Mouse (Mus musculus) embryonic facial prominence, embryonic 11.5 days (tissue): ENCODE measurements around the gene Mgat1. TPM values are rescaled to one million over a fixed set of nuclear protein-coding genes. Genes with fewer than 3 reads are reported as not detected.

Experiments used
- ATAC-seq: fragments of 200-750 bp; cut with Nextera tagmentation; replicated peaks from 2 replicates; pipeline ENCODE4 v1.8.0; 2017; ENCODE audit warnings: low read depth; ENCODE audit not compliant: insufficient number of reproducible peaks, low FRiP score, low TSS enrichment
- DNase-seq: peaks from one replicate; pipeline ENCODE4 v3.0.0-alpha.2; 2015; ENCODE audit warnings: low spot score
- H3K27ac ChIP-seq: fragments of 300-500 bp; sonication (generic); replicated peaks from 2 replicates; pipeline ENCODE4 v1.5.1; 2014; ENCODE audit warnings: mild to moderate bottlenecking, low read depth, low read length, control low read depth
- H3K27me3 ChIP-seq: fragments of 300-500 bp; sonication (generic); 2 replicates; pipeline ENCODE4 v1.6.1; 2014; ENCODE audit warnings: mild to moderate bottlenecking, low read length, moderate library complexity, mixed read lengths; ENCODE audit not compliant: control insufficient read depth, insufficient read depth
- H3K36me3 ChIP-seq: fragments of 300-500 bp; sonication (generic); replicated peaks from 2 replicates; pipeline ENCODE4 v1.6.1; 2014; ENCODE audit warnings: low read depth, mild to moderate bottlenecking, low read length, moderate library complexity, mixed read lengths; ENCODE audit not compliant: control insufficient read depth, insufficient read depth
- H3K4me1 ChIP-seq: fragments of 300-500 bp; sonication (generic); 2 replicates; pipeline ENCODE4 v1.6.1; 2014; ENCODE audit warnings: low read length, mixed read lengths; ENCODE audit not compliant: control insufficient read depth, insufficient read depth
- H3K4me2 ChIP-seq: fragments of 300-500 bp; sonication (generic); 2 replicates; pipeline ENCODE4 v1.6.1; 2014; ENCODE audit warnings: low read depth, mild to moderate bottlenecking, control low read depth, low read length, moderate library complexity
- H3K4me3 ChIP-seq: fragments of 300-500 bp; sonication (generic); 2 replicates; pipeline ENCODE4 v1.5.1; 2014; ENCODE audit warnings: low read depth, low read length, control low read depth
- H3K9ac ChIP-seq: fragments of 300-500 bp; sonication (generic); replicated peaks from 2 replicates; pipeline ENCODE4 v1.6.1; 2014; ENCODE audit warnings: mild to moderate bottlenecking, control low read depth, low read length
- H3K9me3 ChIP-seq: fragments of 300-500 bp; sonication (generic); replicated peaks from 2 replicates; pipeline ENCODE4 v1.6.1; 2016; ENCODE audit warnings: mild to moderate bottlenecking, low read length, inconsistent platforms, mixed read lengths; ENCODE audit not compliant: control insufficient read depth
- WGBS: fragments of 180-500 bp; shearing (Covaris S2); extraction: QIAGEN DNeasy Blood & Tissue Kit; methylation state at CpG from one replicate; pipeline ENCODE4 v1.1.7; 2014; 5-methylcytosine and 5-hydroxymethylcytosine counted together
- polyA plus RNA-seq: library from polyadenylated mRNA; unstranded; fragments of >200 nt; fragmentation: Nextera tagmentation; extraction: Ambion mirVana; gene quantifications from 2 replicates; pipeline ENCODE4 v1.2.1, GENCODE M21; 2014

The Mgat1 gene
- polyA plus RNA-seq, 1 experiment from 2014 or later, result 26.4 TPM

- peak overlapping the region; percentile 36 for H3K4me2 ChIP-seq
- no peaks in the 10 kb centered on the region for H3K9me3 ChIP-seq
- peak; percentile 73 for ATAC-seq
- no peaks in the 10 kb centered on the region for H3K27me3 ChIP-seq
- H3K4me3 ChIP-seq, result peak overlapping the region; percentile 87
- DNase-seq, result peak; percentile 59
- WGBS, result under 1% methylated on average over 23 of the region's 24 CpGs
- H3K36me3 ChIP-seq, result no peaks in the 10 kb centered on the region
- H3K9ac ChIP-seq, result peak overlapping the region; percentile 98
- peak overlapping the region; percentile 99 for H3K27ac ChIP-seq
- H3K4me1 ChIP-seq, result no peaks in the 10 kb centered on the region
These were observed 40.1 kb upstream of the Mgat1 start for GRCm38 (mm10) chr11:49203771-49204497.

GRCm38 (mm10) chr11:49205080-49205590 lies 38.9 kb upstream of the Mgat1 start:
- Histone ChIP-seq H3K4me3 (peak overlapping the region; percentile 87), H3K4me1 (no peaks in the 10 kb centered on the region), H3K9me3 (no peaks in the 10 kb centered on the region), H3K27me3 (no peaks in the 10 kb centered on the region), H3K4me2 (no peak overlapping the region), H3K9ac (no peak overlapping the region), H3K36me3 (no peaks in the 10 kb centered on the region), H3K27ac (no peak overlapping the region)
- ATAC-seq, result no peak
- WGBS, result 86% methylated on average over 6 of the region's 6 CpGs
- DNase-seq, result no peak

- Histone ChIP-seq H3K9me3 (no peaks in the 10 kb centered on the region), H3K27ac (no peak overlapping the region), H3K4me1 (no peaks in the 10 kb centered on the region), H3K4me3 (no peak overlapping the region), H3K36me3 (no peaks in the 10 kb centered on the region), H3K4me2 (no peak overlapping the region), H3K27me3 (no peaks in the 10 kb centered on the region), H3K9ac (no peak overlapping the region)
- ATAC-seq (no peak), DNase-seq (no peak)
- WGBS, result 100% methylated on average over 1 of the region's 1 CpGs
These were observed 36.5 kb upstream of the Mgat1 start for GRCm38 (mm10) chr11:49207495-49207894.

GRCm38 (mm10) chr11:49212577-49212976 lies 31.4 kb upstream of the Mgat1 start:
- DNase-seq, result no peak
- Histone ChIP-seq H3K27me3 (no peaks in the 10 kb centered on the region), H3K4me2 (no peak overlapping the region), H3K4me3 (no peak overlapping the region), H3K9me3 (no peaks in the 10 kb centered on the region), H3K4me1 (no peaks in the 10 kb centered on the region), H3K9ac (no peak overlapping the region), H3K36me3 (peaks cover 17% of the 10 kb centered on the region), H3K27ac (no peak overlapping the region)
- no peak for ATAC-seq

GRCm38 (mm10) chr11:49213505-49213904 lies 30.5 kb upstream of the Mgat1 start:
- no peaks in the 10 kb centered on the region for H3K27me3 ChIP-seq
- no peaks in the 10 kb centered on the region for H3K9me3 ChIP-seq
- H3K9ac ChIP-seq, result no peak overlapping the region
- 100% methylated on average over 1 of the region's 1 CpGs for WGBS
- ATAC-seq, result no peak
- no peak overlapping the region for H3K27ac ChIP-seq
- H3K4me2 ChIP-seq, result no peak overlapping the region
- no peaks in the 10 kb centered on the region for H3K4me1 ChIP-seq
- peaks cover 17% of the 10 kb centered on the region for H3K36me3 ChIP-seq
- DNase-seq, result no peak
- H3K4me3 ChIP-seq, result no peak overlapping the region

- Histone ChIP-seq H3K36me3 (peaks cover 17% of the 10 kb centered on the region), H3K4me2 (no peak overlapping the region), H3K4me1 (no peaks in the 10 kb centered on the region), H3K9ac (no peak overlapping the region), H3K4me3 (no peak overlapping the region), H3K27ac (no peak overlapping the region), H3K27me3 (no peaks in the 10 kb centered on the region), H3K9me3 (no peaks in the 10 kb centered on the region)
- WGBS, result 96% methylated on average over 2 of the region's 2 CpGs
- ATAC-seq (no peak), DNase-seq (no peak)
These were observed 24.7 kb upstream of the Mgat1 start for GRCm38 (mm10) chr11:49219271-49219670.

- 76% methylated on average over 1 of the region's 1 CpGs for WGBS
- no peak overlapping the region for H3K4me3 ChIP-seq
- no peak overlapping the region for H3K9ac ChIP-seq
- no peak for ATAC-seq
- no peaks in the 10 kb centered on the region for H3K9me3 ChIP-seq
- no peak overlapping the region for H3K27ac ChIP-seq
- H3K4me2 ChIP-seq, result no peak overlapping the region
- no peak for DNase-seq
- H3K27me3 ChIP-seq, result no peaks in the 10 kb centered on the region
- H3K36me3 ChIP-seq, result no peaks in the 10 kb centered on the region
- no peaks in the 10 kb centered on the region for H3K4me1 ChIP-seq
These were observed 19.5 kb upstream of the Mgat1 start for GRCm38 (mm10) chr11:49224455-49224854.

GRCm38 (mm10) chr11:49232781-49233180 lies 11.2 kb upstream of the Mgat1 start:
- no peak overlapping the region for H3K4me2 ChIP-seq
- H3K4me3 ChIP-seq, result no peak overlapping the region
- no peaks in the 10 kb centered on the region for H3K36me3 ChIP-seq
- 71% methylated on average over 3 of the region's 3 CpGs for WGBS
- H3K27ac ChIP-seq, result no peak overlapping the region
- H3K9ac ChIP-seq, result no peak overlapping the region
- no peaks in the 10 kb centered on the region for H3K9me3 ChIP-seq
- no peaks in the 10 kb centered on the region for H3K4me1 ChIP-seq
- no peaks in the 10 kb centered on the region for H3K27me3 ChIP-seq
- DNase-seq (no peak), ATAC-seq (no peak)
